Mouse (Mus musculus): ENCODE measurements around the gene Gm1043. TPM values are rescaled to one million over a fixed set of nuclear protein-coding genes. Genes with fewer than 3 reads are reported as not detected.

Gm1043 gene
- total RNA-seq, 1 experiment = not detected

GRCm38 (mm10) chr5:37056471-37056870 is 28.7 kb upstream of the Gm1043 start:
- H3K4me3 ChIP-seq (ENCODE audit: insufficient read depth in 1 of 2, low read depth in 1 of 2, low read length in 2 of 2, poor library complexity in 1 of 2, severe bottlenecking in 1 of 2) = no peak overlapping the region
- no peak overlapping the region for H3K27ac ChIP-seq (ENCODE audit: insufficient read depth, low read depth, low read length, poor library complexity, severe bottlenecking)
- DNase-seq (ENCODE audit: low read depth, low spot score) = no peak
- no peaks in the 10 kb centered on the region for H3K9me3 ChIP-seq (ENCODE audit: control insufficient read depth, insufficient read depth, low read depth, low read length)
- H3K4me1 ChIP-seq (ENCODE audit: control insufficient read depth in 2 of 2, insufficient read depth in 2 of 2, low read length in 2 of 2, poor library complexity in 1 of 2) = peaks cover 0 to 2% of the 10 kb centered on the region in 2 experiments; a peak in 1 of 4 replicates
- TF ChIP-seq HCFC1 (IDR thresholded peaks at IDR 0.05; ENCODE audit: borderline replicate concordance, insufficient read depth, low read length) = no peak
- TF ChIP-seq CHD2 (IDR thresholded peaks at IDR 0.05; ENCODE audit: low read depth, low read length) = no peak
- TF ChIP-seq MAFK (IDR thresholded peaks at IDR 0.05; ENCODE audit: insufficient read depth, low read depth, low read length) = no peak
- TF ChIP-seq ZNF384 (IDR thresholded peaks at IDR 0.05; ENCODE audit: low read depth, low read length) = no peak
- no peak for TF ChIP-seq ZC3H11A (IDR thresholded peaks at IDR 0.05; ENCODE audit: borderline replicate concordance, low read depth, low read length)
- H3K9ac ChIP-seq (ENCODE audit: insufficient read depth, low read depth, low read length, poor library complexity, severe bottlenecking) = no peak overlapping the region
- H3K36me3 ChIP-seq (ENCODE audit: control insufficient read depth, insufficient read depth, low read length, poor library complexity, severe bottlenecking) = no peaks in the 10 kb centered on the region; the same call in 1 of the 2 replicates
- in situ Hi-C loops (cut with MboI; ENCODE audit: low sequenced_read_pairs in 2 of 2, unreplicated experiment in 2 of 2) = no loop called here

DNA sequence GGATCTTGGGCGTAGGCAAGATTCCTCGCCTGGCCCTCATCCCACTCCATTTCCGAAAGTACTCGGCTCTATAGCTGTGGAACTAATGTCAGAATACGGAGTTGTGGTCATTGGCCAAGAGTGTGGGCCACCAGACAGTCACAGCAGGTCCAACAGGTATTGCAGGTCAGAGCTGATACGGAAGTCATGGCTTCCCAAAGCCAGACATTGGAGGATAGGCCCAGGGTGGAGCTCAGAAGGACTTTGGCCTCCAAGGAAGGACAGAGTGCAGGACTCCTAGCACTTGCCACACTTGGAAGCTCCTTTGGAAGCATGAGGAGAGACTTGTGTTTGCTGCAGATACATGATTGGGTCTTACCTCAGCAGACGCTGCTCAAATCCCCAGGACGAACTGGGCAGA is 23.6 kb upstream of the Gm1043 start:
- no peak for DNase-seq (ENCODE audit: low read depth, low spot score)
- Histone ChIP-seq H3K4me1 (ENCODE audit: control insufficient read depth in 2 of 2, insufficient read depth in 2 of 2, low read length in 2 of 2, poor library complexity in 1 of 2) (peaks cover 0 to 3% of the 10 kb centered on the region in 2 experiments; a peak in 1 of 4 replicates), H3K9me3 (ENCODE audit: control insufficient read depth, insufficient read depth, low read depth, low read length) (no peaks in the 10 kb centered on the region), H3K4me3 (ENCODE audit: insufficient read depth in 1 of 2, low read depth in 1 of 2, low read length in 2 of 2, poor library complexity in 1 of 2, severe bottlenecking in 1 of 2) (no peak overlapping the region), H3K36me3 (ENCODE audit: control insufficient read depth, insufficient read depth, low read length, poor library complexity, severe bottlenecking) (no peaks in the 10 kb centered on the region; the same call in 1 of the 2 replicates), H3K9ac (ENCODE audit: insufficient read depth, low read depth, low read length, poor library complexity, severe bottlenecking) (no peak overlapping the region), H3K27ac (ENCODE audit: insufficient read depth, low read depth, low read length, poor library complexity, severe bottlenecking) (no peak overlapping the region)
- TF ChIP-seq MAFK (IDR thresholded peaks at IDR 0.05; ENCODE audit: insufficient read depth, low read depth, low read length) (no peak), ZNF384 (IDR thresholded peaks at IDR 0.05; ENCODE audit: low read depth, low read length) (no peak), HCFC1 (IDR thresholded peaks at IDR 0.05; ENCODE audit: borderline replicate concordance, insufficient read depth, low read length) (no peak), CHD2 (IDR thresholded peaks at IDR 0.05; ENCODE audit: low read depth, low read length) (no peak), ZC3H11A (IDR thresholded peaks at IDR 0.05; ENCODE audit: borderline replicate concordance, low read depth, low read length) (no peak)
- in situ Hi-C loops (cut with MboI; ENCODE audit: low sequenced_read_pairs in 2 of 2, unreplicated experiment in 2 of 2) = no loop called here

DNA sequence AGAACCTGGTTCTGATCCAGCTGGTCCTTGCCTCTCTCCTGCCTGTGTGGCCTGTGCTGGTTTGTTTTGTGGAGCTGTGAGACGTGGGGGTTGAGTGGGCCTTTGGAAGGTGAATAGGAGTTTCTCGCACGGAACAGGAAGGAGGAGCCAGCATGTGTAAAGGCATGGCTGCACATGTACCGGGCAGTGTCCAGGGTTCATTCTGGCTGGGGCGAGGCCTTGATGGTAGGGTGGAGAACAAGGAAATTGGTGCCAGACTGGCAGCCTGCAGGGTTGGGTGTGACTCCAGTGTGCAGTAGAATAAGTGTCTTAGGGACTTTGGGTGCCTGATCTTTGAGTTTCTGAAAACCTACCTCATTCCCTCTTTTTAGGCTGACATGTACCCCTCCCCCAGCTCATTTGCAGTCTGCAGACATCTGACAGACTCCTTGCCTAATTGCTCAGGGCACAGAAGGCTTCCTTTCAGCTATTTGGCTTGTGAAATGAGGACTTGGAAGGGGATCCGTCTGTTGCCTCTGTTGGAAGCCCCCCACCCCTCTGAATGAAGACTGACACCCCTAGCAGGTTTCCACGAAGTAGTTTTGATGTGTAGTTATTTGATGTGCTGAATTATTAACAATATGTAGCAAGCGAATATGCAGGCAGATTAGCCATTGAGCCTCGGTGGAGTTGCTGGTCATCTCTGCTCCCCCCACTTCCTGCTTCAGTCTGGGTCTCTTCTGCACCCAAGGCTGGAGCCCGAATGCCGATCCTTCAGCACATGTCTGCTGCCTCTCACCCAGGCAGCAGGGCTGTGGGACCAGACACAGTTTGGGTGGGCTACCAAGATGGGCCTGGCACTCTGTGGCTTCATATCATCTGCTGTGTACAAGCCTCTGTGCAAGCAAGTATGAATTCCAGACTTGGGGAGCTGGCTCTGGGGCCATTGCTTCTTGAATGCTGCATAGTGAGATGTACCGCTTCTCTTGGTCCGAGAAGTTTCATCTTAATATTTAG is 20.4 kb upstream of the Gm1043 start:
- no peak overlapping the region for H3K4me3 ChIP-seq (ENCODE audit: insufficient read depth in 1 of 2, low read depth in 1 of 2, low read length in 2 of 2, poor library complexity in 1 of 2, severe bottlenecking in 1 of 2)
- no peaks in the 10 kb centered on the region for H3K9me3 ChIP-seq (ENCODE audit: control insufficient read depth, insufficient read depth, low read depth, low read length)
- H3K9ac ChIP-seq (ENCODE audit: insufficient read depth, low read depth, low read length, poor library complexity, severe bottlenecking) = no peak overlapping the region
- in situ Hi-C loops (cut with MboI; ENCODE audit: low sequenced_read_pairs in 2 of 2, unreplicated experiment in 2 of 2) = no loop called here
- no peaks in the 10 kb centered on the region; the same call in 1 of the 2 replicates for H3K36me3 ChIP-seq (ENCODE audit: control insufficient read depth, insufficient read depth, low read length, poor library complexity, severe bottlenecking)
- no peak for DNase-seq (ENCODE audit: low read depth, low spot score)
- peaks cover 0 to 7% of the 10 kb centered on the region in 2 experiments; a peak in 1 of 4 replicates for H3K4me1 ChIP-seq (ENCODE audit: control insufficient read depth in 2 of 2, insufficient read depth in 2 of 2, low read length in 2 of 2, poor library complexity in 1 of 2)
- no peak for TF ChIP-seq CHD2 (IDR thresholded peaks at IDR 0.05; ENCODE audit: low read depth, low read length)
- no peak for TF ChIP-seq ZC3H11A (IDR thresholded peaks at IDR 0.05; ENCODE audit: borderline replicate concordance, low read depth, low read length)
- TF ChIP-seq ZNF384 (IDR thresholded peaks at IDR 0.05; ENCODE audit: low read depth, low read length) = no peak
- no peak for TF ChIP-seq MAFK (IDR thresholded peaks at IDR 0.05; ENCODE audit: insufficient read depth, low read depth, low read length)
- TF ChIP-seq HCFC1 (IDR thresholded peaks at IDR 0.05; ENCODE audit: borderline replicate concordance, insufficient read depth, low read length) = no peak
- no peak overlapping the region for H3K27ac ChIP-seq (ENCODE audit: insufficient read depth, low read depth, low read length, poor library complexity, severe bottlenecking)

GRCm38 (mm10) chr5:37066703-37067568 is 18.2 kb upstream of the Gm1043 start:
- Histone ChIP-seq H3K9me3 (ENCODE audit: control insufficient read depth, insufficient read depth, low read depth, low read length) (no peaks in the 10 kb centered on the region), H3K4me3 (ENCODE audit: insufficient read depth in 1 of 2, low read depth in 1 of 2, low read length in 2 of 2, poor library complexity in 1 of 2, severe bottlenecking in 1 of 2) (no peak overlapping the region), H3K4me1 (ENCODE audit: control insufficient read depth in 2 of 2, insufficient read depth in 2 of 2, low read length in 2 of 2, poor library complexity in 1 of 2) (peaks cover 0 to 7% of the 10 kb centered on the region in 2 experiments; a peak in 1 of 4 replicates), H3K9ac (ENCODE audit: insufficient read depth, low read depth, low read length, poor library complexity, severe bottlenecking) (no peak overlapping the region), H3K27ac (ENCODE audit: insufficient read depth, low read depth, low read length, poor library complexity, severe bottlenecking) (no peak overlapping the region), H3K36me3 (ENCODE audit: control insufficient read depth, insufficient read depth, low read length, poor library complexity, severe bottlenecking) (no peaks in the 10 kb centered on the region)
- no peak for DNase-seq (ENCODE audit: low read depth, low spot score)
- no peak for TF ChIP-seq ZNF384 (IDR thresholded peaks at IDR 0.05; ENCODE audit: low read depth, low read length)
- TF ChIP-seq MAFK (IDR thresholded peaks at IDR 0.05; ENCODE audit: insufficient read depth, low read depth, low read length) = no peak
- TF ChIP-seq HCFC1 (IDR thresholded peaks at IDR 0.05; ENCODE audit: borderline replicate concordance, insufficient read depth, low read length) = no peak
- no peak for TF ChIP-seq ZC3H11A (IDR thresholded peaks at IDR 0.05; ENCODE audit: borderline replicate concordance, low read depth, low read length)
- no peak for TF ChIP-seq CHD2 (IDR thresholded peaks at IDR 0.05; ENCODE audit: low read depth, low read length)
- in situ Hi-C loops (cut with MboI; ENCODE audit: low sequenced_read_pairs in 2 of 2, unreplicated experiment in 2 of 2) = no loop called here
